Mouse (Mus musculus) CH12.LX (cell line): ENCODE results near the gene Galnt3. TPM values are rescaled to one million over a fixed set of nuclear protein-coding genes. Genes with fewer than 3 reads are reported as not detected.

ENCODE experiments used
- DNase-seq: peaks from one replicate; pipeline ENCODE4 v3.0.0-alpha.2; 2013; ENCODE audit errors: extremely low read depth
- H3K27ac ChIP-seq: 2 replicates; pipeline ENCODE4 v1.5.1; 2012; ENCODE audit warnings: low read depth, mild to moderate bottlenecking, control low read depth, moderate library complexity; ENCODE audit not compliant: insufficient read depth
- H3K27me3 ChIP-seq: replicated peaks from 2 replicates; pipeline ENCODE3; 2012; ENCODE audit warnings: inconsistent platforms
- H3K36me3 ChIP-seq, 2 experiments: replicated peaks in 1 of 2; 2 replicates each; pipeline versions ENCODE3 to v1.6.1; 2012; ENCODE audit warnings: inconsistent platforms in 1 of 2, low read length in 1 of 2, mild to moderate bottlenecking in 1 of 2, mixed read lengths in 1 of 2, moderate library complexity in 1 of 2; ENCODE audit not compliant: control insufficient read depth in 1 of 2, insufficient read depth in 1 of 2
- H3K4me1 ChIP-seq, 2 experiments: 2 replicates each; pipeline ENCODE4 v1.6.1; 2012; ENCODE audit warnings: inconsistent platforms in 1 of 2, moderate library complexity in 1 of 2; ENCODE audit not compliant: insufficient read depth in 2 of 2, control insufficient read depth in 1 of 2
- H3K4me2 ChIP-seq: 2 replicates; pipeline ENCODE4 v1.6.1; 2012; ENCODE audit warnings: low read depth, mild to moderate bottlenecking, control low read depth; ENCODE audit not compliant: poor library complexity, insufficient read depth, severe bottlenecking
- H3K4me3 ChIP-seq, 3 experiments: fragments of 150-350 bp in 1 of 3; sonication (generic) in 1 of 3; replicated peaks in 1 of 3; 2 replicates each; pipeline versions ENCODE3 to v1.5.1; 2011 to 2012; ENCODE audit warnings: low read depth in 2 of 3, low read length in 2 of 3, mild to moderate bottlenecking in 2 of 3, moderate library complexity in 2 of 3, control low read depth in 1 of 3, improper control_type of control experiment in 1 of 3, inconsistent platforms in 1 of 3, mixed read lengths in 1 of 3; ENCODE audit not compliant: poor library complexity in 1 of 3
- H3K79me2 ChIP-seq: replicated peaks from 2 replicates; pipeline ENCODE4 v1.6.1; 2012; ENCODE audit warnings: mild to moderate bottlenecking, moderate library complexity; ENCODE audit not compliant: control insufficient read depth, poor library complexity, insufficient read depth, severe bottlenecking; ENCODE audit errors: extremely low read depth
- H3K9ac ChIP-seq: 2 replicates; pipeline ENCODE4 v1.6.1; 2012; ENCODE audit warnings: low read depth, mild to moderate bottlenecking, control low read depth, moderate library complexity; ENCODE audit not compliant: insufficient read depth
- H3K9me3 ChIP-seq: replicated peaks from 2 replicates; pipeline ENCODE3; 2012; ENCODE audit warnings: low read length, inconsistent platforms, mixed read lengths
- CTCF ChIP-seq, 2 experiments: IDR thresholded peaks in 1 of 2; conservative IDR thresholded peaks in 1 of 2; 2 replicates each; pipeline ENCODE4 v1.5.1; 2011 to 2012; ENCODE audit warnings: low read depth in 2 of 2, low read length in 2 of 2, improper control_type of control experiment in 1 of 2, inconsistent platforms in 1 of 2, mild to moderate bottlenecking in 1 of 2, moderate library complexity in 1 of 2
- E2F4 ChIP-seq: IDR thresholded peaks from 2 replicates; pipeline ENCODE4 v1.6.1; 2011; ENCODE audit warnings: low read depth, low read length, improper control_type of control experiment; ENCODE audit not compliant: insufficient replicate concordance
- ELF1 ChIP-seq: IDR thresholded peaks from 2 replicates; pipeline ENCODE4 v1.6.1; 2014; ENCODE audit warnings: low read depth, mild to moderate bottlenecking, inconsistent platforms, low read length, improper control_type of control experiment
- EP300 ChIP-seq: IDR thresholded peaks from 2 replicates; pipeline ENCODE4 v1.6.1; 2011; ENCODE audit warnings: low read length, improper control_type of control experiment
- GABPA ChIP-seq: IDR thresholded peaks from 2 replicates; pipeline ENCODE4 v1.6.1; 2012; ENCODE audit warnings: low read depth, low read length, improper control_type of control experiment, inconsistent platforms; ENCODE audit not compliant: insufficient replicate concordance
- HCFC1 ChIP-seq: IDR thresholded peaks from 2 replicates; pipeline ENCODE4 v1.6.1; 2012; ENCODE audit warnings: low read depth, mild to moderate bottlenecking, inconsistent platforms, low read length, improper control_type of control experiment
- IRF4 ChIP-seq: IDR thresholded peaks from 2 replicates; pipeline ENCODE4 v1.6.1; 2014; ENCODE audit warnings: low read depth, mild to moderate bottlenecking, inconsistent platforms, low read length, improper control_type of control experiment
- JUN ChIP-seq: IDR thresholded peaks from 2 replicates; pipeline ENCODE4 v1.6.1; 2011; ENCODE audit warnings: low read depth, mild to moderate bottlenecking, low read length, improper control_type of control experiment, moderate library complexity; ENCODE audit not compliant: insufficient read depth
- MEF2A ChIP-seq: IDR thresholded peaks from 2 replicates; pipeline ENCODE4 v1.6.1; 2014; ENCODE audit warnings: low read depth, mild to moderate bottlenecking, inconsistent platforms, low read length, improper control_type of control experiment, borderline replicate concordance
- MYC ChIP-seq: IDR thresholded peaks from 2 replicates; pipeline ENCODE4 v1.6.1; 2011; ENCODE audit warnings: low read depth, mild to moderate bottlenecking, improper control_type of control experiment, low read length
- POLR2A ChIP-seq: IDR thresholded peaks from 2 replicates; pipeline ENCODE4 v1.6.1; 2011; ENCODE audit warnings: low read depth, mild to moderate bottlenecking, improper control_type of control experiment, low read length
- POLR2AphosphoS2 ChIP-seq: IDR thresholded peaks from 2 replicates; pipeline ENCODE4 v1.6.1; 2011; ENCODE audit warnings: low read depth, low read length, improper control_type of control experiment
- RAD21 ChIP-seq: IDR thresholded peaks from 2 replicates; pipeline ENCODE4 v1.6.1; 2011; ENCODE audit warnings: low read depth, mild to moderate bottlenecking, low read length, improper control_type of control experiment, moderate library complexity
- UBTF ChIP-seq: IDR thresholded peaks from 2 replicates; pipeline ENCODE4 v1.6.1; 2012; ENCODE audit warnings: low read depth, mild to moderate bottlenecking, inconsistent platforms, low read length, improper control_type of control experiment, moderate library complexity
- USF1 ChIP-seq: IDR thresholded peaks from 2 replicates; pipeline ENCODE4 v1.6.1; 2014; ENCODE audit warnings: low read depth, mild to moderate bottlenecking, inconsistent platforms, low read length, improper control_type of control experiment
- dilution Hi-C: fragments of 300-500 bp; cut with MboI; formaldehyde crosslinking; loops from 2 replicates; pipeline ENCODE4 v1.14.3; 2020; ENCODE audit warnings: low sequenced_read_pairs; ENCODE audit not compliant: extremely low pct_unique_long_range_greater_than_20kb, extremely low pct_ligation_motif_present
- in situ Hi-C: fragments of 300-500 bp; cut with MboI; formaldehyde crosslinking; loops from 3 replicates; pipeline ENCODE4 v1.14.3; 2019; ENCODE audit warnings: low sequenced_read_pairs, low pct_ligation_motif_present, low pct_unique_long_range_greater_than_20kb, mixed read lengths
- polyA plus RNA-seq: library from polyadenylated mRNA; unstranded; fragments of >175 nt; gene quantifications from 2 replicates; pipeline ENCODE4 v1.2.1, GENCODE M21; 2012; ENCODE audit warnings: low read depth; ENCODE audit not compliant: insufficient read length
- total RNA-seq, 2 experiments: library from RNA; depleted of rRNA; stranded (reverse); fragments of 300-350 nt in 1 of 2; fragments of >200 nt in 1 of 2; gene quantifications; 2 replicates each; pipeline ENCODE4 v1.2.3; 2012 to 2014

Gene Galnt3
- total and polyA plus RNA-seq, 3 experiments, result 0.55 to 0.76 TPM; not detected in 1

- in situ Hi-C loops, result no loop called here
- dilution Hi-C loops, result no loop called here
These were observed 84.2 kb downstream of the Galnt3 start for GRCm38 (mm10) chr2:66040611-66041010.

GRCm38 (mm10) chr2:66034907-66035679, 89.7 kb downstream of the Galnt3 start:
- Histone ChIP-seq H3K79me2 (no peaks in the 10 kb centered on the region), H3K9ac (no peak overlapping the region), H3K4me3 (no peak overlapping the region), H3K27me3 (no peaks in the 10 kb centered on the region), H3K27ac (no peak overlapping the region), H3K36me3 (no peaks in the 10 kb centered on the region), H3K9me3 (peaks cover 17% of the 10 kb centered on the region), H3K4me1 (no peaks in the 10 kb centered on the region), H3K4me2 (no peak overlapping the region)
- in situ Hi-C loops, result no loop called here
- dilution Hi-C loops, result no loop called here
- DNase-seq, result no peak
- TF ChIP-seq MEF2A (no peak), IRF4 (no peak), USF1 (no peak), GABPA (no peak), MYC (no peak), E2F4 (no peak), UBTF (no peak), ELF1 (no peak), POLR2AphosphoS2 (no peak), HCFC1 (no peak), EP300 (no peak), POLR2A (no peak), JUN (no peak)

More at GRCm38 (mm10) chr2:66040611-66041010, 84.2 kb downstream of the Galnt3 start:
- Histone ChIP-seq H3K4me3 (no peak overlapping the region), H3K36me3 (no peaks in the 10 kb centered on the region), H3K4me1 (no peaks in the 10 kb centered on the region), H3K9me3 (peaks cover 22% of the 10 kb centered on the region), H3K4me2 (no peak overlapping the region), H3K79me2 (no peaks in the 10 kb centered on the region), H3K9ac (no peak overlapping the region), H3K27ac (no peak overlapping the region), H3K27me3 (no peaks in the 10 kb centered on the region)
- DNase-seq, result no peak
- TF ChIP-seq RAD21, result peak; percentile 16
- no peak for TF ChIP-seq GABPA
- peak in 1 of 2 experiments; percentile 30; a peak in 2 of 4 replicates for TF ChIP-seq CTCF (conservative IDR thresholded peaks at IDR 0.05 in 1 of 2, IDR thresholded peaks at IDR 0.05 in 1 of 2; ENCODE audit: low read depth in 2 of 2, low read length in 2 of 2)

Other genes starting within 250 kb of the Galnt3 start
- gene Ttc21b, start 131.6 kb upstream of the Galnt3 start, total RNA-seq (2012; rRNA removed), result not detected in 2 replicates
- gene Ttc21b, start 131.6 kb upstream of the Galnt3 start, total RNA-seq (2014; rRNA removed), result not detected in 2 replicates
- not detected in 2 replicates for gene Ttc21b, start 131.6 kb upstream of the Galnt3 start, polyA plus RNA-seq